ENCODE assay signal across 16 mouse cellular contexts in the genomic region with DNA sequence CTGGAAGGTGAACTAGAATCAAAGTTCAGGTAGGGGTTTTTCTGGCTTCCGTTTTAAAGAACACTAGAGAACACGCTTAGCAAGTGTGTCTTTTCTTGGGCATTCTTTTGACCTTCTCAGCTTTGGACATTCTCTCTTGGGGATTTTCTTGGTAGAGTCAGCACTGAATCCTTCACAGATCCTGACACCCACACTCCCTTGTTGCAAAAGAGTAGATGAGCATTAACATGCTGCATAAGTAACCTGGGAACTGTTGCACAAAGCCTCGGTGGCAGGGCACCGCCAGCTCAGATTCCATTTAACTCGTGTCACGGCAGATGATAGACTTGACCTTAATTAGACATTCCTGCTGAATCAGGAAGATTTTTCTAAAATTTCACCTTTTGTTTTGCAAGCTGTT.
"Had no signal": no experiment of that assay in that cellular context is flagged by ENCODE, and none has a peak within 500 bp of the region (broad histone marks: within the 10 kb centered on the region; RNA-seq: fewer than 3 reads in every experiment).

No protein-coding gene starts in this region.

- H3K4me1 ChIP-seq: lung, embryonic 15.5 days; megakaryocyte, embryonic 14.5 days; midbrain, embryonic 15.5 days; neural tube, embryonic 12.5 days had no signal

- H3K27me3 ChIP-seq: lung, embryonic 15.5 days; megakaryocyte, embryonic 14.5 days; midbrain, embryonic 13.5 days; midbrain, embryonic 15.5 days; neural tube, embryonic 12.5 days had no signal

- DNase-seq: lung, adult 2 months; lung, postnatal 14 days; lung, postnatal 36 days; right cerebral cortex, postnatal 14 days; spleen, adult 18-20 months; thymus, adult 18-20 months; thymus, postnatal 14 days; thymus, postnatal 36 days had no signal

- H3K4me3 ChIP-seq: lung, embryonic 15.5 days; megakaryocyte, embryonic 14.5 days; midbrain, embryonic 13.5 days; midbrain, embryonic 15.5 days; neural tube, embryonic 12.5 days had no signal

- H3K4me2 ChIP-seq: lung, embryonic 15.5 days; midbrain, embryonic 11.5 days; midbrain, embryonic 13.5 days; midbrain, embryonic 15.5 days; neural tube, embryonic 12.5 days had no signal

- H3K27ac ChIP-seq: lung, embryonic 15.5 days; macrophage; midbrain, embryonic 13.5 days; midbrain, embryonic 15.5 days; neural tube, embryonic 12.5 days had no signal

- H3K9me3 ChIP-seq: lung, embryonic 15.5 days; megakaryocyte, embryonic 14.5 days; midbrain, embryonic 13.5 days; midbrain, embryonic 15.5 days; neural tube, embryonic 12.5 days had no signal

- H3K9ac ChIP-seq: lung, embryonic 15.5 days; midbrain, embryonic 13.5 days; midbrain, embryonic 15.5 days; neural tube, embryonic 12.5 days had no signal

- H3K36me3 ChIP-seq: lung, embryonic 15.5 days; midbrain, embryonic 13.5 days; midbrain, embryonic 15.5 days; neural tube, embryonic 12.5 days had no signal

- ATAC-seq: lung, postnatal 0 days; midbrain, embryonic 13.5 days; midbrain, embryonic 15.5 days had no signal
